Mouse (Mus musculus) midbrain, embryonic 16.5 days (tissue): ENCODE data around the gene Tenm3. TPM values are rescaled to one million over a fixed set of nuclear protein-coding genes. Genes with fewer than 3 reads are reported as not detected.
A peak's percentile ranks its signal among the peaks of the same experiment; 100 is the strongest.

Experiments
- ATAC-seq: fragments of 200-750 bp; cut with Nextera tagmentation; 2 replicates; pipeline ENCODE4 v1.8.0; 2017; ENCODE audit warnings: moderate TSS enrichment
- H3K27ac ChIP-seq: fragments of 300-500 bp; sonication (generic); 2 replicates; pipeline ENCODE4 v1.5.1; 2014; ENCODE audit warnings: mild to moderate bottlenecking, low read length, mixed read lengths
- H3K27me3 ChIP-seq: fragments of 300-500 bp; sonication (generic); 2 replicates; pipeline ENCODE4 v1.6.1; 2014; ENCODE audit warnings: low read depth, low read length, mixed read lengths; ENCODE audit not compliant: control insufficient read depth, insufficient read depth
- H3K36me3 ChIP-seq: fragments of 300-500 bp; sonication (generic); 2 replicates; pipeline ENCODE4 v1.6.1; 2014; ENCODE audit warnings: mild to moderate bottlenecking, low read length, moderate library complexity, mixed read lengths; ENCODE audit not compliant: control insufficient read depth, insufficient read depth
- H3K4me1 ChIP-seq: fragments of 300-500 bp; sonication (generic); 2 replicates; pipeline ENCODE4 v1.6.1; 2014; ENCODE audit warnings: mild to moderate bottlenecking, low read length, mixed read lengths; ENCODE audit not compliant: control insufficient read depth, insufficient read depth
- H3K4me2 ChIP-seq: fragments of 300-500 bp; sonication (generic); 2 replicates; pipeline ENCODE4 v1.6.1; 2014; ENCODE audit warnings: mild to moderate bottlenecking, low read length, mixed read lengths
- H3K4me3 ChIP-seq: fragments of 300-500 bp; sonication (generic); 2 replicates; pipeline ENCODE4 v1.5.1; 2014; ENCODE audit warnings: low read depth, mild to moderate bottlenecking, low read length, moderate library complexity, mixed read lengths
- H3K9ac ChIP-seq: fragments of 300-500 bp; sonication (generic); 2 replicates; pipeline ENCODE4 v1.6.1; 2014; ENCODE audit warnings: low read depth, low read length, mixed read lengths
- H3K9me3 ChIP-seq: fragments of 300-500 bp; sonication (generic); replicated peaks from 2 replicates; pipeline ENCODE4 v1.6.1; 2014; ENCODE audit warnings: mild to moderate bottlenecking, low read length, mixed read lengths; ENCODE audit not compliant: control insufficient read depth, poor library complexity, severe bottlenecking
- WGBS: fragments of 180-500 bp; shearing (Covaris S2); extraction: QIAGEN DNeasy Blood & Tissue Kit; methylation state at CpG from one replicate; pipeline ENCODE4 v1.1.7; 2014; 5-methylcytosine and 5-hydroxymethylcytosine counted together
- polyA plus RNA-seq: library from polyadenylated mRNA; unstranded; fragments of >200 nt; fragmentation: Nextera tagmentation; extraction: Ambion mirVana; gene quantifications from 2 replicates; pipeline ENCODE4 v1.2.1, GENCODE M21; 2015

The Tenm3 gene
- polyA plus RNA-seq, 1 experiment from 2014 or later: 37.4 TPM

DNA sequence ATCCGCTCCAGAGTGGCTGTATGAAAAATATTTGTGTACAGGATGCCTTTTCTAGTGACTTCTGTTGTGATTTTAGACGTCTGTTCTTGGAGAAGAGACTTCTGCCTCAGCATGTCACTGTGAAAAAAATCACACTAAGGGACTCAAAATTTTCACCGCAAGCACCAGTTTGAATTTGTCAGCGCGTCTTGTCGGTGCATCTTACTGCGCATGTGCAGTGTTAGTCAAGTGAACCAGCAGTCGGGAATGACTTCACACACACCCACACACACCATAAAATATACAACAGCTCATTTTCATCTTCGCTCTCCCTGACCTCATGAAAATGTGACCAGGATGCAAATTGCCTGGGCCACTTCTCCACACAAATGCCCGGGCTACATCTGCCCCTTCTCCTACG lies 568.7 kb downstream of the Tenm3 start:
- H3K4me2 ChIP-seq: no peak overlapping the region
- peak overlapping the region; percentile 45; the same call in 1 of the 2 replicates for H3K27ac ChIP-seq
- no peak for ATAC-seq
- no peaks in the 10 kb centered on the region; the same call in 1 of the 2 replicates for H3K9me3 ChIP-seq
- H3K4me3 ChIP-seq: no peak overlapping the region
- H3K9ac ChIP-seq: no peak overlapping the region
- no peaks in the 10 kb centered on the region for H3K27me3 ChIP-seq
- H3K36me3 ChIP-seq: peaks cover 14% of the 10 kb centered on the region
- H3K4me1 ChIP-seq: 0 out of 2 replicates have a peak, but pooled peaks cover 2% of the 10 kb centered on the region
- WGBS: 88% methylated on average over 11 of the region's 11 CpGs

DNA sequence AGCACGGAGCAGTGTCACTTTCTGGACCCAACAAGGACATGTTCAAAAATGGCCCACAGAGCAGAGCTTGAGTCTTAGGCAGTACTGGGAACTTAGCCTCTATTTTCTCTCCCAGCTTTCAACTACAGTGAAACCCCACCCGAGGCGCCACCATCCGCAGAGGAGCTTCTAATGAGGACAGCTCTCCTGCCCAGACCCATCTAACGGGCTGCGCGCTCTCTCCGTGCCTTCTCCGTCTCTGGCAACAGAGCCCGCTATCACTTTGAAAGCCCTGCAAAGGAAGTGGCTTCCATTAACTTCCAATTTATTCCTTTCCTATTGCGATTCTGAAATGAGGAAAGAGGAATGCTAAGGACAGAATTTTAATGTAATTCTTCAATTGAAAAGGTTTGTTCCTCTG lies 569.2 kb downstream of the Tenm3 start:
- WGBS: 77% methylated on average over 11 of the region's 11 CpGs
- Histone ChIP-seq H3K27me3 (no peaks in the 10 kb centered on the region), H3K4me3 (no peak overlapping the region), H3K9ac (no peak overlapping the region), H3K36me3 (peaks cover 14% of the 10 kb centered on the region), H3K4me1 (0 out of 2 replicates have a peak, but pooled peaks cover 2% of the 10 kb centered on the region), H3K27ac (no peak overlapping the region), H3K9me3 (no peaks in the 10 kb centered on the region; the same call in 1 of the 2 replicates), H3K4me2 (no peak overlapping the region)
- no peak for ATAC-seq

DNA sequence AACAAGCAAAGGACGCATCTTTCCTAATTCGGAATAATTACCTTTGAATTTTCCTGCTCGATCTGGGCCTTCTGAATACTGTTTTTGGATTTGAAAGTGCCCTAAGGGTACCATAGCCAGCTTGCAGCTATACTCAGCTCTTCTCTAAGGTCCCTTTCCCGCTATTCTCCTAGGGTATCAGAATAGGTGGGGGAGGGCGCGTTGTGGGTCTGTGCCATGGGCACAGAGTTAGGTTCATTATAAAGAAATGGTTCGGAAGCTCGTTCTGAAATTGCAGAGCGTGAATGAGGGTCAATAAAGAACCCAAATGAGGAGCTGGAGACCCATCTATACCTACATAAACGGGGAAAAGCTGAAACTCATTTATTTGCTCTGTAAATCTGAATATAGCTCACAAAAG lies 575.1 kb downstream of the Tenm3 start:
- H3K36me3 ChIP-seq: no peaks in the 10 kb centered on the region
- ATAC-seq: no peak
- no peak overlapping the region for H3K4me2 ChIP-seq
- H3K27ac ChIP-seq: no peak overlapping the region
- H3K4me1 ChIP-seq: no peaks in the 10 kb centered on the region
- WGBS: 87% methylated on average over 10 of the region's 10 CpGs
- no peak overlapping the region for H3K4me3 ChIP-seq
- H3K27me3 ChIP-seq: no peaks in the 10 kb centered on the region
- H3K9me3 ChIP-seq: no peaks in the 10 kb centered on the region
- H3K9ac ChIP-seq: no peak overlapping the region

DNA sequence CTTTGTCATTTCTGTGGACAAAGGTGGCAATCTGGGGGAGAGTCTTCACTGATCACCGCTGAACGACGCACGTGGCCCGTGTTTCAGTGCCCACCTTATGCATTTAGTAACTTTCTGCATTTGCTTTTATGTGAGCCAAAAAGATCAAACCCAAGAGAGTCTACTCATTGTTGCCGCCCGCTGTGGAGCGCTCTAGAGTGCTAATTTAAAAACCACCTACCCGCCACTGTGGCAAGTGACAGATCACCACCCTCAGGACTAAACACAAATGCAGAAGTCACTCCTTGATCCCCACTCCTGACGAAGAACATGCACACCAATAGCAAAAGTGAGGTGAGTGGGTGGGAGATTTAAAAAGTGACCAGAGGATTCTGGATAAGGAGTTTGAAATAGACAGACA lies 583.5 kb downstream of the Tenm3 start:
- 93% methylated on average over 10 of the region's 10 CpGs for WGBS
- no peak for ATAC-seq
- no peak overlapping the region for H3K27ac ChIP-seq
- H3K27me3 ChIP-seq: no peaks in the 10 kb centered on the region
- no peak overlapping the region for H3K4me2 ChIP-seq
- no peaks in the 10 kb centered on the region for H3K9me3 ChIP-seq
- H3K36me3 ChIP-seq: no peaks in the 10 kb centered on the region
- no peak overlapping the region for H3K9ac ChIP-seq
- no peak overlapping the region for H3K4me3 ChIP-seq
- peaks cover 8% of the 10 kb centered on the region; the same call in 1 of the 2 replicates for H3K4me1 ChIP-seq

DNA sequence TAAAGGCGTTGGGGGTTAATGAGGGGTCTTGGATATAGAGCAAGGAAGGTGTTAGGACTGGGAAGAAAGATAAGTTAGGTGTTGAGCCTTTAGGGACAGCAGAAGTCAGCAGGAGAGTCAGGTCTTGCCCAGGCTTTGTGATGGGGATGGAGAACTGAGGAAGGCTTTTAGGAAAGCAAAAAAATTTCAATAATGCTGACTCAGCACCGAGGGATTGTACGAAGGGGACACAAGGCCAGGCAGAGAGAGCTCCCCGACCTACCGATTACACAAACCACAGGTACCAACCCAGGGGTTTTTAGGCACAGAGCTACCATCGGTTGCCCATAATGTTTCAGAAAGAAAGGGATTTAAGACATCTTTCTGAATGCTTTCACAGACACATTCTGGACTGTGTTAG lies 583.9 kb downstream of the Tenm3 start:
- Histone ChIP-seq H3K36me3 (no peaks in the 10 kb centered on the region), H3K27ac (no peak overlapping the region), H3K9me3 (no peaks in the 10 kb centered on the region), H3K9ac (no peak overlapping the region), H3K4me1 (peaks cover 8% of the 10 kb centered on the region; the same call in 1 of the 2 replicates), H3K27me3 (no peaks in the 10 kb centered on the region), H3K4me2 (no peak overlapping the region), H3K4me3 (no peak overlapping the region)
- ATAC-seq: no peak
- WGBS: 91% methylated on average over 6 of the region's 6 CpGs

DNA sequence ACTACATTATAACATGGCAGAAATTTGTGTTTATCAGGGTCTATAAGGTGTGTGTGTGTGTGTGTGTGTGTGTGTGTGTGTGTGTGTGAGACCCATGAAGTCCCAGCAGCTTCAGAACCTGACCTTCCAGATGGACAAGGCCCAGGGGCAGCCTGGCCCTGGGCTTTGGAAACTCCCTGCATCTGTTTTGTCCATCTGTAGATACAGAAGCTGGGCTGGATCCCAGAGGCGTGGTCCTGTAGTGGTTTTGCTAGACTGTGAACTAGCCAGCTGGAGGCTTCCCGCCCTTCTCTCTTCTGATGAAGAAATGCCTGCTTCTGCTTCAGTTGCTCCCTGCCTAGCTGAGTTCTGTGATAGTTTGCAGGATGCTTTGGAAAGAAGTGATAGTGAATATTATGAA lies 599.9 kb downstream of the Tenm3 start:
- no peaks in the 10 kb centered on the region for H3K9me3 ChIP-seq
- H3K4me2 ChIP-seq: no peak overlapping the region
- no peak overlapping the region for H3K27ac ChIP-seq
- ATAC-seq: no peak
- no peaks in the 10 kb centered on the region for H3K27me3 ChIP-seq
- H3K9ac ChIP-seq: no peak overlapping the region
- H3K4me1 ChIP-seq: no peaks in the 10 kb centered on the region
- peaks cover 10% of the 10 kb centered on the region for H3K36me3 ChIP-seq
- WGBS: 80% methylated on average over 2 of the region's 2 CpGs
- no peak overlapping the region for H3K4me3 ChIP-seq

DNA sequence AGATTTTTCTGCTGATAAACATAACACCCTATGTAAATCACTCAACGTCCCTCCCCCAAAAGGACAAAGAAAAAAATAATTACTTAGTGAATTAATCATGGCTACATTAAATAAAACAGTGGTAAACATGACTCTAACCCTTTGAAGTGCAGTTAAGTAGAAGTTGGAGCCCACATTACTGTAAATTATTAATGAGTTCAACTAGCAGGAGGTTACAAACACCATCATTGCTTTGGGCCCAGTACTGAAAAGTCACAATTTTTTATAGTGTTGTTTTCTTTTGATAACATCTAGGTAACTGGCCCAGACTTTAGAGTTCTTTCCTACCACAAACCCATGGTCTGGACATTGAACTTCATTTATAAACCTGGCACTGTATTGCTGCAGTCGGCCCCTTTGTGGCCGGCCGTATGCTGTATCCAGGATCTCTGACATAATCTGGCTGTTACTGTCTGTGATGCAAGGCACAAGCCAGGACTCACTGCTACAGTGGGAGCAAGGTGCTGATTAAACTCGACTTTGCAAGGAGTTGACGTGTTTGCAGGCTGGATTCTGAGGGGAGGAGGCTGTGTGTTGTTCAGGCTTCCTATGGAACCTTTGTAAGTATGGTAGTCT lies 602.7 kb downstream of the Tenm3 start:
- Histone ChIP-seq H3K27ac (no peak overlapping the region), H3K36me3 (peaks cover 34% of the 10 kb centered on the region), H3K9ac (no peak overlapping the region), H3K4me2 (no peak overlapping the region), H3K27me3 (no peaks in the 10 kb centered on the region), H3K9me3 (no peaks in the 10 kb centered on the region; the same call in 1 of the 2 replicates), H3K4me3 (no peak overlapping the region), H3K4me1 (no peaks in the 10 kb centered on the region)
- ATAC-seq: no peak
- WGBS: 75% methylated on average over 6 of the region's 6 CpGs

DNA sequence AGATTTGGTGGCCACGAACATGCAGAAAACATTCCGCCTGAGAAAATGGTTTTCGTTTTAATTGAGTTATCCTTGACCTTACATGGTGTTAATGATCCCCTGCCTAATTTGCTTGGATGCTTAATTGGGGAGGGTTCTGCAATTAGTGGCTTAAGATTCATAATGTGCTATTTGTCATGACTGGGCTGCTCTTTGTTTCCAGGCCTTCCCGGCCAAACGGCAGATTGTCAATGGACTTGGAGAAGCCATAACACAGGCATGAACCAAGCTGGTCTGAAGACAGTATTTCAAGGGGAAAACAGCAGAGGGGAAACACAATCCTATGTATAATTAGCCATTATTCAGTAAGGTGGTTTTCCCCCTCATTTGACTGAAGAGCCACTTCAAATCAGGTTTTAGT lies 606.8 kb downstream of the Tenm3 start:
- no peak overlapping the region for H3K27ac ChIP-seq
- H3K4me3 ChIP-seq: no peak overlapping the region
- no peak overlapping the region for H3K9ac ChIP-seq
- H3K4me2 ChIP-seq: no peak overlapping the region
- H3K4me1 ChIP-seq: peaks cover 5% of the 10 kb centered on the region
- 91% methylated on average over 5 of the region's 5 CpGs for WGBS
- no peak for ATAC-seq
- no peaks in the 10 kb centered on the region for H3K27me3 ChIP-seq
- H3K36me3 ChIP-seq: peaks cover 51% of the 10 kb centered on the region
- no peaks in the 10 kb centered on the region; the same call in 1 of the 2 replicates for H3K9me3 ChIP-seq

DNA sequence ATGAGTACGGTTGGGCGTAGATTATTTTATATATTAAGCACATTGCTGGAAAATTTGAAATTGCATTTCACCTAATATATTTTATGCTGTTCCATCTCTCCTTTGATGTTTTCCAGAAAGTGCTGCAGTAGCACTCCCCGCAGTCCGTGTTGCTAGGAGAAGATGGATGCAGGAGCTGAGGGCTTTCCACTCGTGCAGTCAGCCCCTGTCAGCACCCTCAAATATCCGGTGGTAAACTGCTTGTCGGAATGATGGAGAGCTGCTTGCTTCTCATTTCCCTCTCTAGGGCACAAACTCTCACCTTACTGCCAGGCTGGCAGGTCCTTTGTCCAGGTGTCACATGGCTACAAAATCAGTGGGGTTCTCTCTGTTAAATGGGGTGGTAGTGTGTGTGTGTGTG lies 610.8 kb downstream of the Tenm3 start:
- H3K4me2 ChIP-seq: no peak overlapping the region
- H3K4me1 ChIP-seq: peaks cover 5% of the 10 kb centered on the region
- no peak for ATAC-seq
- 82% methylated on average over 7 of the region's 7 CpGs for WGBS
- H3K9me3 ChIP-seq: no peaks in the 10 kb centered on the region; the same call in none of the 2 replicates
- 0 out of 2 replicates have a peak overlapping the region, but pooled peaks have one; percentile 1 for H3K27ac ChIP-seq
- no peak overlapping the region for H3K4me3 ChIP-seq
- no peak overlapping the region for H3K9ac ChIP-seq
- H3K36me3 ChIP-seq: peaks cover 52% of the 10 kb centered on the region
- H3K27me3 ChIP-seq: no peaks in the 10 kb centered on the region
